Mouse (Mus musculus) megakaryocyte progenitor cell, adult 5-6 weeks (primary cell): Measurements from ENCODE around the gene Sec13. TPM values are rescaled to one million over a fixed set of nuclear protein-coding genes. Genes with fewer than 3 reads are reported as not detected.

ENCODE experiments used
- ATAC-seq: replicated peaks from 2 replicates; pipeline ENCODE4 v1.8.0; 2016; ENCODE audit warnings: mild to moderate bottlenecking, moderate TSS enrichment, inconsistent platforms; ENCODE audit not compliant: poor library complexity
- total RNA-seq, 2 experiments: library from RNA; stranded (forward) in 1 of 2; stranded (reverse) in 1 of 2; fragments of 157-497, 149-512 nt in 1 of 2; fragments of 200-1000 nt in 1 of 2; gene quantifications; 2 replicates each; pipeline versions ENCODE4 v1.2.3 to v1.2.4; 2015 to 2017

Gene Sec13
- total RNA-seq (2015): 113 and 148 TPM in 2 replicates
- total RNA-seq (2017): 157 and 159 TPM in 2 replicates

GRCm38 (mm10) chr6:113740236-113741217 lies at the start of gene Sec13:
Gene Sec13, minus strand, starts transcription at chr6:113740743.
- peak; percentile 99 for ATAC-seq

DNA sequence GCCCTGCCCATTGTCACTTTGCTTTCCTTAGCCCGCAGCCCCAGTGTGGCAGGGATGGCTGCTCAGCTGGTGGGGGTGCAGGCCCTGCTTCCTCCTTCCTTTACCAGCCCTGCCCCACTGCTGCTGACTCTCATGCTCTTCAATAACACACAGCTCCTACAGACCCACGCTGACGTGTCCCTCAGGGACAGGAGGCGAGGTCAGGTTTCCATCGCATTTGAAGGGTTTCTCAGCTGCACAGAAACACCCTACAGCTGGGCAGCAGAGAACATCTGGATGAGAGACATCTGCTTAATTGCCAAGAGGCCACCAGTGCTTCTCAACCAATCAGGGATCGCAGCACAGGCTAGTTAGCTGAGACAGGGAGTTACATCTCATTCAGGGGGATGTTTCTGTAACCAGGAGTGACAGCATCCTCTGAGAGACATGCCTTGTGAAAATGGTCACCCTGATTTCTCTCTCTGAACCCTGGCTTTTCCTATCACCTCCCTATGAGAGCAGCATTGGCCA lies 47.0 kb upstream of the Sec13 start:
- ATAC-seq: no peak

DNA sequence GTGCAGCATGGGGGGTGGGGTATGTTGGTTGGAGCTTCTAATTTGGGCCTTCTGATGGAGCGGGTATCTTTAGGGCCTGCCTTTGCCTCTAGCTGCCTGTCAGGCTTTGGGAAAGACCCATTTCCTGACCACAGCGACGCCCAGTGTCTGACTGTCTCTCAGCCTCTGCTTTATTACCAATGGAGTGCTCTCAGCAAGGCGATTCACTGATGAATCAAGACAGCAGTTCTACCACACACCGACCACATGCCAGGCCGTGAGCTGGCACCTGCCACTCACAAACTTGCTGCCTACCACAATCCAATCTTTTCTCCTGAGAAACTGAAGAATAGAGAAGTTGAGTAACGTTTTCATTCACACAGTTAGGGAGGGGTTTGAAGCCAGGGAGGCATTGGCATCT lies 45.1 kb upstream of the Sec13 start:
- ATAC-seq: peak; percentile 60

DNA sequence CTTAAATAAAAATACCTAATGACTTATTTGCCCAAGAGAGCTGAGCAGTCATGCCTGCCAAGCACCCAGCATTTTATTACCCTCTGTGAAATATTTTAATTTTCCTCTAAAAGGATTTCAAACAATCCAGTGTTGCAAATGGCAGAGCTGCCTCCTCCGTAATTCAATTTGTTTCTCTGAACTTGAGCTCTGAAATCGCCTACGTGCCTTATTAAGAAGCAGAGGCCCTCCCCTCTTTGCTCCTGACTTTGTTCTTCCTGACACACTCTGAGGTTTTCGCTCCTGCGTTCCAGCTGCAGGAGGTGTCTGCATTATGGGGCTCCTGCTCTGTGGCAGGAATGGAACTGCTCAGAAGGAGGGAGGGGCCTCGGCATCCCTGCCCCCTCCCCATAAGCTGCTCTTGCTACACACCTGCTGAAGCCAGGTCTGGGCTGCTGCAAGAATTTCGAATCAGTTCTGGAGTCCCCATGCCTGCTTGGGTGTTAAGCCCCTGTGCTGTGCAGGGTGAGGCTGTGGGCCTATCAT lies 37.7 kb upstream of the Sec13 start:
- no peak for ATAC-seq

DNA sequence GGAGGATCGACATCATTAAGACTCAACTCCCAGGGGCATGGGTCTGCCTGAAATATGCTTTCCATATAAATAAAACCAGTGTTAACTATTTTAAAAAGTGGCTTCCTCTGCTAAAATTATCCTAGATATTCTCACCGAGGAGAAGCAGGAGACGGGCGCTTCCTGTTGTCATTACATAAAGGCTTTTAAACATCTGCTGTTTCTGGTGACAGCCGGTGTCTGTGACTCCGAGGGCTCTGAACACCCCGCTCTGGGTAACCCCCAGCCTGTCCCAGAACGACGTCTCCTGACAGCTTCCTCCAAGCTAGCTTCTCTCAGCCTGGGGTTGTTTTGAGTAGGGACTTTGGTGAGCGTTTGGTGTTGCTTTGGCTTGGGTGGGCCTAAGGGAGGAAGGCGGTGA lies 28.3 kb upstream of the Sec13 start:
- ATAC-seq: no peak

DNA sequence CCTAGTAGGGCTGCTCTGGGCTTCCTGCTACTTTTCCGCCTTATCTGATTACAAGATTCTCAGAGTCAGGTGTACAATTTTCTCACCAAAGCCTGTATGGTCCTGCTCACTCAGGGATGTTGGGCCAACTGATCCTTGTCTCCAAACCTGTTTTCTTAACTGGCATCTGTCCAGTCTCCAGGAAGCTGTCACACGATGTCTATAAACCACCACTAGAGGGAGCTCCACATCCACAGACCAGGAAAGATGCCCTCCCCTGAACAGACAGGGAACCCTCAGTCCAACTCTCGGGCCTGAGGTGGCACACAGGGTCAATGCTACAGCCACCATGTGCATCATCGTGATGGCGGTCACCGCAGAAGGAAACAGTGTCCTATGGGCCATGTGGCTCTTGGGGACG lies 21.1 kb upstream of the Sec13 start:
- peak; percentile 79 for ATAC-seq

- ATAC-seq: peak; percentile 56
Observed at GRCm38 (mm10) chr6:113749119-113749685, 8.7 kb upstream of the Sec13 start.

DNA sequence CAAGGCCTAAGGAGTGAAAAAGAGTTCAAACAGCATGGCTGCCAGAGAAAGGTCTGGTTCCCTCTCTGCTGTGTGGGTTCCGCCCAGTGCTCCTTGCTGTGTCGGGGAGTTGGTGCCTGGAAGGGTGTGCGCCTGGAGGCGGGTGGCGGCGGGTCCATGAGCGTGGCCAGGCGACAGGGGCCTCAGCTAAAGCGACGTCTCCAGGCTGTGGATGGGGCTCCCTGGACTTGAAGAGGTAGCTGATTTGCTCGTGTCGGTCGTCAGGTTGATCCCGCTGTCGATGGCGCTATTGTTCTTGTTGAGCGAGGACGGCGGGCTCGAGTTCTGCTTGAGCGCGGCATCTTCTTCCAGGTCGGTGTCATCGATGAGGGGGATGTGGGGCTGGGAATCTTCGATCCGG lies 7.8 kb upstream of the Sec13 start:
- peak; percentile 33; the same call in 1 of the 2 replicates for ATAC-seq

DNA sequence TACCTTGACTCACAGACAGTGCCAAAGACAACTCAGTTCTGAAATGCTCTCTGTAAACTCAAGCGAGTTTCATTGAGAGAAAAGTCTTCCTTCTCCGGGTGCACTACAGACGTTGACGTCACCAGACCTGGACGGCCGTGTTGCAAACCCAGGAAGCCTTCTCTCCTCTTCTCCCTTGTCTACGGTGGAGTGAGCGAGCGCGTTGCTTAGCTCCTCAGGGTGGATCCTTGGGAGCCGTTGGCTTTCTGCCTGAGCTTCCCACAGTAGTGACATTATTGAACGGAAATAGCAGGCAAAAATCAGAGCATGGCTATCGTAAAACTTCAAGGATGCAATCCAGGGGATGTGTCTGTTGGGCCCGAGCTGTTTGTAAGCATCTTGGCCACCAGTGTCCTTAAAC lies 6.7 kb upstream of the Sec13 start:
- no peak for ATAC-seq

DNA sequence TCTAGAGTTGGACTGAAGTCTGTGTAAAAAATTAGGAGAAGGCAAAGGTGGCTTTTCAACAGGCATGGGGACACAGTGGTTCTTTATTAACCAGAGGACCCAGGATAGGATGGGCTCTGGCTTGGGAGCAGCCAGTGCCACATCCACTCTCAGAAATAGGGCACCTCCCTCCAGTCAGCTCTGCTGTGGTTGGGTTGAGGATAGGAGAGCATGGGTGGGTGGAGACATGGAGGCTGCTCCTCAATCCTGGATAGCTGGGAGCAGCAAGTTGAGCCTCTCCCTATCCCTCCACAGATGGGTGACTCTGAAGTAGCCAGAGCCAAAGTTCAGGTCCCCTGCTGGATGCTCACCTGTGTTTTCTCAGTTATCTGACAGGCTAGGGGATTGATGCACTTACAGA lies 4.6 kb upstream of the Sec13 start:
- no peak for ATAC-seq

DNA sequence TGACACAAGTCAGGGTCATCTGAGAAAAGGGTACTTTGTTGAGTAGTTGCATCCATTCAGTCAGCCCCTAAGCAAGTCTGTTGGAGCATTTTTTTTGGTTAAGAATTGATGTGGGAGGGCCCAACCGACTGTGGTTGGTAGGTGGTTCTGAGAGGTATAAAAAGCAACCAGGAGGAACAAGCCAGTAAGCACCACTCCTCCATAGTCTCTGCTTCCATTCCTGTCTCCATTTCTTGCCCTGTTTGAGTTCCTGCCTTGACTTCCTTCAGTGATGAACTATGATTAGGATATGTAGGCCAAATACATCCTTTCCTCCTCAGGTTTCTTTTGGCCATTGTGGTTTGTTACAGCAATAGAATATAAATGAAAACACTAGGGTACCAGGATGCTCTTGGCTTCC lies 2.6 kb upstream of the Sec13 start:
- ATAC-seq: no peak

GRCm38 (mm10) chr6:113742321-113742720 lies 1.8 kb upstream of the Sec13 start:
- no peak for ATAC-seq

- no peak for ATAC-seq
Observed at GRCm38 (mm10) chr6:113741425-113741824, 882 bp upstream of the Sec13 start.

GRCm38 (mm10) chr6:113737318-113738046 lies 3.1 kb downstream of the Sec13 start:
- no peak for ATAC-seq

DNA sequence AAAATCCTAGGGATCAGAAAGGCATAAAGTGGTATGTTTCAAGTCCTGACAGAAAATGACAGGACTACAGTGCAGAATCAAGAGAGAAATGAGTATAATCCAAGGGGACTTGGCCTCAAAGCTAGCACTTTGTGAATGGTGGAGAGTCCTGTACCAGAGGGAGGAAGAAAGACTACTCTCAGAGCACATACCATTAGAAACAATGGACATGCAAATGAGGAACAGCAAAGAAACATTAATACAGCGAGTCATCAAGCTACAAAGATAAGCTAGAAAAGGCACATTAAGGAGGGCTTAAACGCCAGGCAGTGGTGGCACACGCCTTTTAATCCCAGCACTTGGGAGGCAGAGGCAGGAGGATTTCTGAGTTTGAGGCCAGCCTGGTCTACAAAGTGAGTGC lies 9.2 kb downstream of the Sec13 start:
- ATAC-seq: no peak

- no peak for ATAC-seq
Observed at GRCm38 (mm10) chr6:113728181-113728580, 12.4 kb downstream of the Sec13 start.

DNA sequence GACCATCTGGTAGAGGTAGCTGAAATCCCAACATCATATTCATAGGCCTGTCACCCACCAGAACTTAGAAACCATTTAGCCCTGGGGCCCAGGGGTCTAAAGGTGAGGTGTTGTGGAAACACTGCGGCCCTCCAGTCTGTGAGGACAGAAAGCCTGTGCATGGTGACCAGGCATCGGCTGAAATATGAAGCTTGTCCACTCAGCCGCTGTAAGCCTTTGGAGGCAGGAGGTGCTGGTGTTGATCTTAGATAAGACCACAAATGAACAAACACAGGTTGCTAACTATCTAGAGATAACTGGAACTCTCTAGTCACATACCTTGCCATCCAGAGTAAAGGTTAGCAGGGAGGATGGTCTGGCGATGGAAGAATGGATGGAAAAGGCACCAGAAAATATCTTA lies 19.5 kb downstream of the Sec13 start:
- no peak for ATAC-seq

DNA sequence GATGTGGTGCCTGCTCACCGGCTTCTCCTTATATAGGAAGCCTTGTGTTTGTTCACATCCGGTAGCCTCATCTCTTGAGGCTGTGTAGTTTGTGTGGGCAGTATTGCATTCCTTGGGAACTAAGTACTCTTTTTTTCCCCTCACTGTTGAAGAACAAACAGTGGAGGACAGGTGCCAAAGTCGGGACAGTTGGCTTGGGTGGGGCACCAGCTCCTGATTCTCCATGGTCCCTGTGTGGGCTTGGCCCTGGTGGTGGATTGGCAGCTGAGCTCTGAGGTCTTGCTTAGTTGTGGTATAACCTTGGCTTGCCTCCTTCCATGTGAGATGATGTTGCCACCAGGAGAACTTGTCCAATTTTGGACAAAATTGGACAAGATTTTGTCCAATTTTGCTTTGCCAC lies 20.7 kb downstream of the Sec13 start, which contains the start of gene Ghrl:
Gene Ghrl, minus strand, starts transcription at position 3 of the 400 bp plus-strand sequence.
- no peak for ATAC-seq

- ATAC-seq: no peak
Observed at GRCm38 (mm10) chr6:113717541-113717940, 23.0 kb downstream of the Sec13 start.

DNA sequence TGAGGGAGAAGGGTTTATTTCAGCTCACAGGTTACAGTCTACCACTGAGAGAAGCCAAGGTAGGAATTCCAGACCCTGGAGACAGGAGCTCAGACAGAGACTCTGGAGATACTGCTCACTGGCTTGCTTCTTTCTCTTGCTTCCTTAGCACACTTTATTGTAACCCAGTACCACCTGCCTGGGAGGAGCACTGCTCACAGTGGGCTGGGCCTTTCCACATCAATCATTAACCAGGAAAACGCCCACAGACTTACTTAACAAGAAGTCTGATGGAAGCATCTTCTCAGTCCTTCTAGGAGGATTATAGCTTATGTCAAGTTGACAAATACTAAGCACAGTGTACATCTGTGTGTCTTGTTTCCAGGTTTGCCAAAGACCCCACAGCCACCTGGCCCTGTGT lies 25.7 kb downstream of the Sec13 start:
- ATAC-seq: no peak

DNA sequence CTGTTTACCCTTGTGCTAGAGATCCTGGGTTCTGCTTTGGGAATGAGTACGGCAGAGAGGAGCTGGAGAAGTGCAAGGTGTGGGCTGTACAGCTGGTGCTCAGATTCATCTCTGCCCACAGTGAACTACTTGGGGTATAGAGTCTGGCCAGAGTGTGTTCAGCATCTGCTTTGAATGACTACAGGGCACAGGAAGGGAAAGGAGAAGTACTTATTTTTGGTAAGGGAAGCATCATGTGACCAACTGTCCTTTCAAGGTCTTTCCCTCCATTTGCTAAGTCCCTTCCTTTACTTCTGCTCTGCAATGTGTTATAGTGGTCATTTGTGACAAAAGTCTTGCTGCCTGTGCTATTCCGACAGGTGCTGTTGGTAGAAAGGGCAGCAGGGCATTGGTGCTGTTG lies 26.3 kb downstream of the Sec13 start:
- ATAC-seq: peak; percentile 70
